9 mouse cellular contexts compared by ENCODE assay signal in genomic region chr6:5509757-5510156, GRCm38 (mm10). TPM values are rescaled to one million over a fixed set of nuclear protein-coding genes. Genes with fewer than 3 reads are reported as not detected.
DNase-seq lines count a peak whose midpoint lies in the region; ATAC-seq and TF ChIP-seq lines count a peak whose summit lies in the region.
"Had no signal": no experiment of that assay in that cellular context is flagged by ENCODE, and none has a peak within 500 bp of the region (broad histone marks: within the 10 kb centered on the region; RNA-seq: fewer than 3 reads in every experiment).

No protein-coding gene starts in this region.

- H3K27ac ChIP-seq in layer of hippocampus, adult 2 months: peak overlapping the region; percentile 55; the same call in 1 of the 2 replicates
- no peak overlapping the region for H3K27ac ChIP-seq in embryonic facial prominence, embryonic 11.5 days (replicated peaks; ENCODE audit: low read depth, low read length)
- H3K27ac ChIP-seq in limb, embryonic 13.5 days: no peak overlapping the region
- no peak overlapping the region for H3K27ac ChIP-seq in stomach, embryonic 14.5 days (ENCODE audit: low read length)
- H3K27ac ChIP-seq: embryonic facial prominence, embryonic 12.5 days had no signal

- no peak for ATAC-seq in embryonic facial prominence, embryonic 11.5 days (replicated peaks; ENCODE audit: insufficient number of reproducible peaks, low FRiP score, low TSS enrichment, low read depth)
- ATAC-seq in limb, embryonic 13.5 days (ENCODE audit: low FRiP score, low read depth): peak; percentile 28; the same call in 1 of the 2 replicates
- peak; percentile 92 for ATAC-seq in stomach, embryonic 14.5 days (ENCODE audit: insufficient number of reproducible peaks, insufficient read depth, low FRiP score, low read depth)

- no peaks in the 10 kb centered on the region for H3K4me1 ChIP-seq in embryonic facial prominence, embryonic 11.5 days (ENCODE audit: control insufficient read depth, insufficient read depth, low read length)
- peaks cover 13% of the 10 kb centered on the region for H3K4me1 ChIP-seq in limb, embryonic 13.5 days
- no peaks in the 10 kb centered on the region; the same call in 1 of the 2 replicates for H3K4me1 ChIP-seq in stomach, embryonic 14.5 days (ENCODE audit: control insufficient read depth, insufficient read depth, low read length)
- H3K4me1 ChIP-seq: embryonic facial prominence, embryonic 12.5 days had no signal

- H3K36me3 ChIP-seq in embryonic facial prominence, embryonic 11.5 days (replicated peaks; ENCODE audit: control insufficient read depth, insufficient read depth, low read depth, low read length): no peaks in the 10 kb centered on the region
- H3K36me3 ChIP-seq in limb, embryonic 13.5 days: no peaks in the 10 kb centered on the region
- H3K36me3 ChIP-seq in stomach, embryonic 14.5 days (ENCODE audit: control insufficient read depth, insufficient read depth, low read length): no peaks in the 10 kb centered on the region
- H3K36me3 ChIP-seq: embryonic facial prominence, embryonic 12.5 days had no signal

- no peak for DNase-seq in layer of hippocampus, adult 2 months (ENCODE audit: low spot score in 2 of 2)
- DNase-seq in layer of hippocampus, adult 8-10 months (ENCODE audit: low spot score in 2 of 2): no peak
- peak; percentile 8 for DNase-seq in embryonic facial prominence, embryonic 11.5 days (ENCODE audit: low spot score)
- peak; percentile 51 for DNase-seq in heart, postnatal 25 days (ENCODE audit: low spot score)
- no peak for DNase-seq in right cerebral cortex, adult 18-20 months
- DNase-seq in retina, embryonic 14.5 days (ENCODE audit: low spot score): no peak

- TF ChIP-seq CTCF in layer of hippocampus, adult 2 months (conservative IDR thresholded peaks at IDR 0.05): no peak

- WGBS in embryonic facial prominence, embryonic 11.5 days: 30% methylated on average over 5 of the region's 5 CpGs
- 21% methylated on average over 5 of the region's 5 CpGs for WGBS in limb, embryonic 13.5 days
- WGBS in stomach, embryonic 14.5 days: 18% methylated on average over 5 of the region's 5 CpGs

- intact Hi-C loops in heart, postnatal 25 days (cut with DNase I): loop anchor here (5.0 kb wide), 1 partner anchor 212 kb away; the partner anchor contains the start of gene Pon2

- H3K27me3 ChIP-seq in embryonic facial prominence, embryonic 11.5 days (ENCODE audit: control insufficient read depth, insufficient read depth, low read length): no peaks in the 10 kb centered on the region
- no peaks in the 10 kb centered on the region for H3K27me3 ChIP-seq in limb, embryonic 13.5 days
- no peaks in the 10 kb centered on the region for H3K27me3 ChIP-seq in stomach, embryonic 14.5 days (ENCODE audit: control insufficient read depth, insufficient read depth, low read length)
- H3K27me3 ChIP-seq: embryonic facial prominence, embryonic 12.5 days had no signal

- H3K9me3 ChIP-seq in embryonic facial prominence, embryonic 11.5 days (replicated peaks; ENCODE audit: control insufficient read depth, low read length): no peaks in the 10 kb centered on the region
- H3K9me3 ChIP-seq in limb, embryonic 13.5 days: no peaks in the 10 kb centered on the region
- no peaks in the 10 kb centered on the region for H3K9me3 ChIP-seq in stomach, embryonic 14.5 days (ENCODE audit: control insufficient read depth, low read depth, low read length)
- H3K9me3 ChIP-seq: embryonic facial prominence, embryonic 12.5 days had no signal

- H3K9ac ChIP-seq in embryonic facial prominence, embryonic 11.5 days (replicated peaks; ENCODE audit: low read length): no peak overlapping the region
- H3K9ac ChIP-seq in limb, embryonic 13.5 days: no peak overlapping the region
- no peak overlapping the region for H3K9ac ChIP-seq in stomach, embryonic 14.5 days (replicated peaks; ENCODE audit: low read depth, low read length)
- H3K9ac ChIP-seq: embryonic facial prominence, embryonic 12.5 days had no signal

- H3K4me2 ChIP-seq in embryonic facial prominence, embryonic 11.5 days (ENCODE audit: low read depth, low read length): no peak overlapping the region
- H3K4me2 ChIP-seq in limb, embryonic 13.5 days (replicated peaks): no peak overlapping the region
- H3K4me2 ChIP-seq in stomach, embryonic 14.5 days (replicated peaks; ENCODE audit: low read depth, low read length): no peak overlapping the region
- H3K4me2 ChIP-seq: embryonic facial prominence, embryonic 12.5 days had no signal

- H3K4me3 ChIP-seq in layer of hippocampus, adult 2 months: no peak overlapping the region
- H3K4me3 ChIP-seq in embryonic facial prominence, embryonic 11.5 days (ENCODE audit: low read depth, low read length): no peak overlapping the region
- H3K4me3 ChIP-seq in limb, embryonic 13.5 days: no peak overlapping the region
- no peak overlapping the region for H3K4me3 ChIP-seq in stomach, embryonic 14.5 days (ENCODE audit: low read depth, low read length)
- H3K4me3 ChIP-seq: embryonic facial prominence, embryonic 12.5 days had no signal

RNA-seq across cellular contexts. Expression of gene Pdk4, which starts 13.6 kb away (rescaled TPM):
- 10 to 100 TPM; 13.9 to 14.8 TPM for total RNA-seq in layer of hippocampus, adult 2 months (2021)
- total RNA-seq in layer of hippocampus, adult 8-10 months (2022): 10 to 100 TPM; 16.2 to 24.4 (median 18.5) TPM
- 1.00 and 1.1 TPM in 2 replicates for polyA plus RNA-seq in embryonic facial prominence, embryonic 11.5 days (2014; fragmentation: Nextera tagmentation; extraction: Ambion mirVana)
- 100 to 1,000 TPM; 594 to 699 TPM for total RNA-seq in heart, postnatal 25 days (2021)
- 1.6 and 2.6 TPM in 2 replicates for polyA plus RNA-seq in limb, embryonic 13.5 days (2015; fragmentation: Nextera tagmentation; extraction: Ambion mirVana)
- 1.0 and 4.0 TPM in 2 replicates for polyA plus RNA-seq in stomach, embryonic 14.5 days (2014; fragmentation: Nextera tagmentation; extraction: Ambion mirVana)

Comparison
In these comparisons a context has a peak if more than half of its experiments do, and no peak if none do; other contexts are left out.
1. DNase-seq: peak in embryonic facial prominence, embryonic 11.5 days (single experiment) and heart, postnatal 25 days (single experiment); none in layer of hippocampus, adult 2 months (0 of 2), layer of hippocampus, adult 8-10 months (0 of 2), right cerebral cortex, adult 18-20 months (single experiment) and retina, embryonic 14.5 days (single experiment).
2. RNA of gene Pdk4, which starts 13.6 kb away (total RNA-seq): 594 to 699 TPM in heart, postnatal 25 days; 16.2 to 24.4 TPM in layer of hippocampus, adult 8-10 months and 13.9 to 14.8 TPM in layer of hippocampus, adult 2 months; every median in the first group is over 10 times any median in the second.